Mouse (Mus musculus) spleen, postnatal 4 days (tissue): ENCODE measurements at regions not wholly inside any gene's neighbourhood (a gene's known extent, or its start where the extent isn't known, plus 50 kb on each side); places are given as distances from the start of the nearest gene placed in this dataset.

Experiments
- DNase-seq, 2 experiments: peaks; one replicate each; pipeline ENCODE4 v3.0.0; 2022; ENCODE audit warnings: low spot score in 2 of 2

GRCm38 (mm10) chr15:67743332-67743731, 1242.6 kb upstream of the Lrrc6 start:
- no peak for DNase-seq

GRCm38 (mm10) chr15:67732988-67733387, 1232.3 kb upstream of the Lrrc6 start:
- DNase-seq: no peak

GRCm38 (mm10) chr15:67729492-67729891, 1228.8 kb upstream of the Lrrc6 start:
- DNase-seq: no peak

- DNase-seq: no peak
Measured at GRCm38 (mm10) chr15:67725239-67725638, 1224.5 kb upstream of the Lrrc6 start.

- DNase-seq: no peak
Measured at GRCm38 (mm10) chr15:67714203-67714602, 1213.5 kb upstream of the Lrrc6 start.

GRCm38 (mm10) chr15:67686140-67686539, 1185.4 kb upstream of the Lrrc6 start:
- no peak for DNase-seq

GRCm38 (mm10) chr15:67673276-67673675, 1172.6 kb upstream of the Lrrc6 start:
- no peak for DNase-seq

GRCm38 (mm10) chr15:67636155-67636554, 1135.4 kb upstream of the Lrrc6 start:
- no peak for DNase-seq

GRCm38 (mm10) chr15:67626704-67627287, 1126.1 kb upstream of the Lrrc6 start:
- DNase-seq: no peak

- DNase-seq: no peak
Measured at GRCm38 (mm10) chr15:67611896-67612295, 1111.2 kb upstream of the Lrrc6 start.

- no peak for DNase-seq
Measured at GRCm38 (mm10) chr15:67598426-67598825, 1097.7 kb upstream of the Lrrc6 start.

GRCm38 (mm10) chr15:67576581-67576980, 1075.9 kb upstream of the Lrrc6 start:
- DNase-seq: no peak

GRCm38 (mm10) chr15:67571614-67572013, 1070.9 kb upstream of the Lrrc6 start:
- no peak for DNase-seq

- DNase-seq: no peak
Measured at GRCm38 (mm10) chr15:67557304-67557703, 1056.6 kb upstream of the Lrrc6 start.

- no peak for DNase-seq
Measured at GRCm38 (mm10) chr15:67551911-67552310, 1051.2 kb upstream of the Lrrc6 start.

- DNase-seq: no peak
Measured at GRCm38 (mm10) chr15:67546896-67547400, 1046.2 kb upstream of the Lrrc6 start.

- no peak for DNase-seq
Measured at GRCm38 (mm10) chr15:67545745-67546144, 1045.0 kb upstream of the Lrrc6 start.

- no peak for DNase-seq
Measured at GRCm38 (mm10) chr15:67513722-67514121, 1013.0 kb upstream of the Lrrc6 start.

GRCm38 (mm10) chr15:67495001-67495658, 994.4 kb upstream of the Lrrc6 start:
- no peak for DNase-seq

GRCm38 (mm10) chr15:67481733-67482132, 981.0 kb upstream of the Lrrc6 start:
- DNase-seq: no peak

- DNase-seq: no peak
Measured at GRCm38 (mm10) chr15:67474325-67474724, 973.6 kb upstream of the Lrrc6 start.

- no peak for DNase-seq
Measured at GRCm38 (mm10) chr15:67472979-67473378, 972.3 kb upstream of the Lrrc6 start.

- DNase-seq: no peak
Measured at GRCm38 (mm10) chr15:67471283-67471682, 970.6 kb upstream of the Lrrc6 start.
